Comparison of ENCODE assay signal across 11 mouse cellular contexts in genomic region chr8:126433827-126434226, GRCm38 (mm10). TPM values are rescaled to one million over a fixed set of nuclear protein-coding genes. Genes with fewer than 3 reads are reported as not detected.
DNase-seq lines count a peak whose midpoint lies in the region; ATAC-seq lines count a peak whose summit lies in the region.
"Had no signal": no experiment of that assay in that cellular context is flagged by ENCODE, and none has a peak within 500 bp of the region (broad histone marks: within the 10 kb centered on the region; RNA-seq: fewer than 3 reads in every experiment).

No protein-coding gene starts in this region.

- ATAC-seq in granulocyte monocyte progenitor cell, adult 5-6 weeks (replicated peaks; ENCODE audit: poor library complexity, severe bottlenecking): no peak
- ATAC-seq: forebrain, embryonic 13.5 days had no signal

- DNase-seq in embryo, embryonic 11 days: peak; percentile 21
- DNase-seq in embryo, embryonic 9.5 days (ENCODE audit: extremely low spot score): no peak
- DNase-seq in thymus, postnatal 4 days: peak; percentile 42
- no peak for DNase-seq in thymus, postnatal 36 days
- peak; percentile 56 to 59 for DNase-seq in left cerebral cortex, postnatal 36 days (ENCODE audit: low spot score in 2 of 2)
- DNase-seq in kidney, postnatal 25 days: no peak
- no peak for DNase-seq in B cell, adult 2 months
- DNase-seq: heart, postnatal 14 days; kidney, postnatal 36 days had no signal

- intact Hi-C loops in left cerebral cortex, postnatal 36 days (cut with DNase I): loop anchor here (5.0 kb wide), 1 partner anchor 137 kb away; the partner anchor contains the start of gene Slc35f3

RNA-seq across cellular contexts. Expression of gene Coa6, which starts 11.5 kb away (rescaled TPM):
- total RNA-seq in left cerebral cortex, postnatal 36 days (2021): 10 to 100 TPM; 25.9 to 26.0 TPM
- 11.3 and 26.6 TPM in 2 replicates for total RNA-seq in granulocyte monocyte progenitor cell, adult 5-6 weeks (2014; fragmentation: Nextera tagmentation)
- total RNA-seq in granulocyte monocyte progenitor cell, adult 5-6 weeks (2017): 49.5 and 52.8 TPM in 2 replicates

RNA-seq across cellular contexts. Expression of gene Tarbp1, which starts 41.0 kb away (rescaled TPM):
- 1 to 10 TPM; 3.1 to 4.4 TPM for total RNA-seq in left cerebral cortex, postnatal 36 days (2021)
- total RNA-seq in granulocyte monocyte progenitor cell, adult 5-6 weeks (2014; fragmentation: Nextera tagmentation): 10.7 and 13.4 TPM in 2 replicates
- 9.3 and 10.5 TPM in 2 replicates for total RNA-seq in granulocyte monocyte progenitor cell, adult 5-6 weeks (2017)

Comparison
In these comparisons a context has a peak if more than half of its experiments do, and no peak if none do; other contexts are left out.
1. DNase-seq: peak in embryo, embryonic 11 days (single experiment), thymus, postnatal 4 days (single experiment) and left cerebral cortex, postnatal 36 days (2 of 2); none in embryo, embryonic 9.5 days (single experiment), thymus, postnatal 36 days (0 of 2), kidney, postnatal 25 days (0 of 2) and B cell, adult 2 months (0 of 2).